Mouse (Mus musculus): Measurements from ENCODE around the gene Tmem260.
A peak's percentile ranks its signal among the peaks of the same experiment; 100 is the strongest.
"Not testable (repeated sequence)": the region's sequence is repeated elsewhere in the genome, so short reads cannot be mapped to it uniquely, and the experiment has no call there.

Tmem260 gene

DNA sequence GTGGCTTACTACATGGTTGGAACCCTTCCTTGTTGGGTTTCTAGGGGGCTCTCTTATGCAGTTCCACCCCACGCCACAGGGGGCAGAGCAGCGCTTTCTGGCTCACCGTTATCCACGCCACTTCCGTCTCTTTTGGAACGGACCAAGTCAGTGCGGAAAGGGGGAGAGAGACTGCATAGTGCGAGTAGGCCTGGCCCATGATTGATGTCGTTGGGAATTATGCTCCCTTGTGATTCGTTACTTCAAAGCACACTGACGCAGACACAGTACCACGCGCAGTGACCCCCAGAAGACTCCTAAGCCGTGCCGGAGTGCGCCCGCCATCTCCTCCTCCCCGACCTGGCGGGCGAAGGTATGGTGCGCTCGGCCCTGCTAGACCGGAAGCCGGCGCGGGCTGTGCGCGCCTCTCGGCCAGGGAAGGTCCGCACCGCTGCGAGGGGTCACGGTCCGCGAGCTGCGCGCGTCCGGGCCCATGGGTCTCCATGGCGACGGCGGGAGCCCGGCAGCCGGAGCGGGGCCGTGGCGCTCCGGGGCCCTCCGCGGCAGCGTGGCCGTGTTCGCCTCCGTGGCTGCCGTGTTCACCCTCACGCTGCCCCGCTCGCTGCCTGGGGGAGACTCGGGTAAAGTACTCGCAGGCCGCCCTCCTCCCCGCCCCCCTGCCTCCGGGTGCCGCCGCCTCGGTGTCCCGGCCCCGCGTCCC is at the start of gene Tmem260:
Gene Tmem260 (plus strand): TSS at position 141 of the 700 bp plus-strand sequence.
- DNase-seq (ENCODE audit: low spot score in 2 of 2) = peak; percentile 90

DNA sequence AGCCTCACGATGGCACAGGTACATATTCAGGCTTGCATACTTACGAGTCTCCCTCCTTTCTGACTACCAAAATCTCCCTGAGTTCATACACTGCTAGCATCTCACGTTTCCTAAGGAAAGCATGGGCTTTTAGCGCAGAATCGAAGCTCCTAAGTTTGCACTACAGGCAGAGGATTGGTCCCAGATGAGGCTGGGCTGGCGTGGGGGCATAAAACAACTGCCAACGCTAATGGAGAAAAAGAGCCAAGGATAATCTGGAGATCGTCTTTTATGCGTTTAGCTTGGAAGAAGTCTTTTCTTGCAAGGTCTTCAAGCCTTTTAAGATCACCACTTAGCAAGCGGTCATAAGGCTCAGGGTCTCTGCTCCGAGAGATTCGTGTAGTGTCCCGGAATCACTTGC is 39.8 kb upstream of the Tmem260 start:
- no peak for DNase-seq (ENCODE audit: low spot score in 2 of 2)

DNA sequence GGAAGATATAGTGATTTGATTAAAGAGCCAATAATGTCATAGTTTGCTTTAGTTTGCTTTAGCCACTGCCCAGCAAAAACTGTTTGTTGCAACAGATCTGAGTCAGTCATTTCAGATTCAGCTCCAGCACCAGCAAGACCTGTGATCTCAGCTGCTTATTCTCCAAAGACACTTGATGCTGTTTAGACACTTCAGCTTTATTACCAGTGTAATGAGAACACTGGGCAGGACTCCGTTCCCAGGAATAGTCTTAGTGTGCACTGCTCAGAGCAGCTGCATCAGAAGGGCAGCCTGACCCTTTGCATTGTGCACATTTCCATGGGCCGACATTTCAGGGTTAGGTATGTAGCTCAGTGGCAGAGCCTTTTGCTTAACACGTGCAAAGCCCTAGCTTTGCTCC is 28.9 kb upstream of the Tmem260 start:
- no peak for DNase-seq (ENCODE audit: low spot score in 2 of 2)

DNA sequence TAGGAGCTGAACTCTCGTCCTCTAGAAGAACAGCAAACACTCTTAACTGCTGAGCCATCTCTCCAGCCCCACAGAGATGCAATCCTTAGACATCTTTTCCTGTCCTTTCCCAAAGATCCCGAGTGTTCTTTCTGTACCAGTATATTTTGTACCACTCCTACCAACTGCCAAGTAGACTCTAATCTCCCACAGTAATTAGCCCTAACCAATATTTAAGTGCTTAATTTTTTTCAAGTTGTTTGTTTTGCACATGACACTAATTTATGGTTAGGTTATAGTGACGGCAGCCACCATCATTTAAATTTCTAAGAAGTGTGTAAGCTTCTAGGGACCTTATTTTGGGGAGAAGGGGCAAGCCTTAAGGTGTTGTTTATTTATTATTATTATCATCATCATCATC is 27.7 kb upstream of the Tmem260 start:
- DNase-seq (ENCODE audit: low spot score in 2 of 2) = no peak

DNA sequence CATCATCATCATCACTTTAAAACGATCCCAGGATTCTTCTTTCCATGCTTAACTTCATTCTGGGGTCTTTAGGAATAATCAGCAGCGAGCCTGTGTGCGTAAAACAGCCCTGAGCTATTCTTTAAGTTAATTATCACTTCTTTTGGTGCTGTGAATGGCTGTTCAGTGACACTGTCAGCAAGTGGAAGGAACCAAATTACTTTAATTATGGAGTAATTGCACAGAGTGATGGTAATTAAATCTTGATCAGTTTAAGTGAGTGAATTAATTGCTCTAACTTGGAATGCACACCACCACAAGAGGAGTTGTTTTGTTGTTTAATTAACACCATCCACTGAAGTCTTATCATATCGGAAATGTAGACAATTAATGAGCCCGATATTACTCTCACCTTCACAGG is 27.3 kb upstream of the Tmem260 start:
- no peak for DNase-seq (ENCODE audit: low spot score in 2 of 2)

DNA sequence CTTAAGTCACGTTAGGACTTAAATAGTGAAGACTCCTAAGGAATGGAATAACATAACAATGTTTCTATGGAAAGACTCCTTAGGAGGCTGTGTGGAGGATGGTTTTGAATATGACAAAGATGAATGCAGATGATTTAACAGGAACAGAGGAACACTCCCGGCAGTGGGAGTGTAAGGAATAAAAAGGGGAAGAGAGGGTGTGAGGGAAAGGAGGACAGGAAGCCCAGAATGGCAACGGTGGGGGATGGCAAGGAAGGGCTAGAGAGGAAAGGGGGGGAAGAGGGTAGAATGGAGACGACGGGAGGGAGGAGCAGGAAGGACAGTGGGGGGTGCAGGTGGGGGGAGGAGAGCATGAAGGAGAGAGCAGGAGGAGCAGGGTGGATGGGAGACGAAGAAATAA is 24.4 kb upstream of the Tmem260 start:
- no peak for DNase-seq (ENCODE audit: low spot score in 2 of 2)

DNA sequence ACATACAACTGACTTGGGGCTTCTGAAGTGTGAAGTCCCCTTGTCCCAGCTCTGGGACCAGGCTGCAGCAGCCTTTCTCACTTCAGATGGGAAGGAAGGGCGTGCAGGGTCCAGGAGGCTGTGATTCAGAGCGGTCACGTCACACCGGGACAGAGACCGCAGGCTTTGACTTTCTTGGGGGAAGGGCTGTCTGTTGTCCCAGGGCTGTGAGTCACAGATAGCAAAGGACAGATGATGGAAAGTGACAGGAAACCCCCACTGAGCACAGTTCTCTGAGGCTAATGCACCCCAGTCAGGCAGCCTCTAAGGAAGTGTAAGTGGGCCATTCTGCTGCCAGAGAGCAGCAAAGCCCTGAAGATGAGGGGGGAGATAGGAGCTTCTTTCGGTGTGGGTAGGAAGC is 23.9 kb upstream of the Tmem260 start:
- DNase-seq (ENCODE audit: low spot score in 2 of 2) = no peak

DNA sequence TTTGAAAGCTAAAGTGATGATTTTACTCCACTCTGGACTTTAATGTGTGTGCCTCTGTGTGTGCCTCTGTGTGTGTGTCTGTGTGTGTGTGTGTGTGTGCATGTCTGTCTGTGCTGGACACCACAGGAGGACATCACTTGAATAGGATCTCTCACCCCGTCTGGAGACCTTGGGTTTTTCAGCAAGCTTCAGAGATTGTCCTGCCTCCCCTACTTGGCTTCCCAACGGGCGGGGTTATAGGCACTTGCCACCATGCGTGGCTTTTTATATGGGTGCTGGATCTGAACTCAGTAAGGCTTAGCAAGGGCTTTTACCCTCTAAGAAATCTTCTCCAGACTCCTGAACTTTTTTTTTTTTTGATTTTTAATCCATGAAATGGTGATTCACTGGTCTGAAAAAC is 23.5 kb upstream of the Tmem260 start:
- DNase-seq (ENCODE audit: low spot score in 2 of 2) = no peak

DNA sequence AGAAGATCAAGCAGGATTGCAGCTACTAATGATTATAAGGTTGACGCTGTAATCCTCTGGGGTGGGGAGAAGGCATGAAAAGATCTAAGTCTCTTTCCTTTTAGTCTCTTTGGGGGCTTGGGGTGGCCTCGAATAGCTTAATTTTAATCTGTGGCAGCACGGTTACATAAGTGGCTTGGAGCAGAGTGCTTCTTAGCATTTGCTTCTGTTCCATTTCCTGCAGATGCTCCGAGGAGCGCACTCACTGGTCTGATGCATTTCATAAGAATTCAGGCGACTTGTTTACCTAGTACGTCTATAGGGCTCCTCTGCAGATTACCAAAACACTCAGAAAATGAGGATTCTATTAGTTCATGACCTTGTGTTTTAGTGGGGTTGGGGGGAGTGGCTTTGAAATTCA is 23.0 kb upstream of the Tmem260 start:
- DNase-seq (ENCODE audit: low spot score in 2 of 2) = no peak

DNA sequence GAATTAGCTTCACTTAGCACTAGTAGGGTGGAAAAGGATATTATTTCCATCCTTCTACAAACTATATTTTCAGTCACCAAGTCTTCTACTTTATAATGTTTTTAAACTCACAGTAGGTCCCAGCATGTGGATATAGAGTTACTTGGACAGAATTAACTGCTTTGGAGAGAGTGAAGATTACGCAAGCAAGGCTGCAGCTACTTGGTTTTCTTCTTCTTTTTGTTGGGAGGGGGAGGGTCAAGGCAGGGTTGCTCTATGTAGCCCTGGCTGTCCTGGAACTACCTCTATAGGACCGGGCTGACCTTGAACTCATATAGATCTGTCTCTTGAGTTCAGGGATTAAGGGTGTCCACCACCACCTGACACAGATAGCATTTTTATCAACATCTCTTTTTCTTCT is 13.9 kb upstream of the Tmem260 start:
- DNase-seq (ENCODE audit: low spot score in 2 of 2) = no peak

DNA sequence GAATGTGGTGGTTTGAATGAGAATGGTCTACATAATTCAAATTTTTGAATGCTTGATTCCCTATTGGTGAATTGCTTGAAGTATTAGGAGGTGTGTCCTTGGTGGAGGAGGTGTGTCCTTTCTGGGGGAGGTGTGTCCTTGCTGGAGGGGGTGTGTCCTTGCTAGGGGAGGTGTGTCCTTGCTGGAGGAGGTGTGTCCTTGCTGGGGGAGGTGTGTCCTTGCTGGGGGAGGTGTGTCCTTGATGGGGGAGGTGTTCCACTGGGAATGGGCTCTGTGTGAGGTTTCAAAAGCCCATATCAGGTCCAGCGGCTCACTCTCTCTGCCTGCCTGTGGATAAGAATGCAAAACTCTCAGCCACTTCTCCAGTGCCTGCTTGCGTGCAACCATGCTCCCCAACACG is 2.1 kb upstream of the Tmem260 start:
- DNase-seq (ENCODE audit: low spot score in 2 of 2) = no peak

DNA sequence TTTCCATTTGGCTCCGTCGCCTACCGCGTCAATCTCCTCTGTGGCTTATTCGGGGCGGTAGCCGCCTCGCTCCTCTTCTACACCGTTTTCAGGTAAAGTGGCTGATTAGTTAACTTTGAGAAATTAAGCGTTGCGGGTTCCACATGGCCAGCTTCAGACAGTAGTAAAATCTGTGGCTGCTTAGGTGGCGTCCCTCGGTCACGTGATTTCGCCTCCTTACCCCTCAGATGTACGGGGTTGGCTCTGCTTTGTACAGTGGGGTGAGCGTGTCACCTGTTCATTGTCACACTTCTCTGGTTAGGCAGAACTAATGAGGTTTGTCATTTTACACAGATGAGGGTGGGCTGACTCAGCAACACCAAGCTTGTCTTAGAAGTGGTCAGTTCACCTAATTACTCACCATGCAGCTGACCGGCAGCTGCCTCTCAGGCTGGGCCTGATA is 6.1 kb downstream of the Tmem260 start:
- DNase-seq (ENCODE audit: low spot score in 2 of 2) = no peak

DNA sequence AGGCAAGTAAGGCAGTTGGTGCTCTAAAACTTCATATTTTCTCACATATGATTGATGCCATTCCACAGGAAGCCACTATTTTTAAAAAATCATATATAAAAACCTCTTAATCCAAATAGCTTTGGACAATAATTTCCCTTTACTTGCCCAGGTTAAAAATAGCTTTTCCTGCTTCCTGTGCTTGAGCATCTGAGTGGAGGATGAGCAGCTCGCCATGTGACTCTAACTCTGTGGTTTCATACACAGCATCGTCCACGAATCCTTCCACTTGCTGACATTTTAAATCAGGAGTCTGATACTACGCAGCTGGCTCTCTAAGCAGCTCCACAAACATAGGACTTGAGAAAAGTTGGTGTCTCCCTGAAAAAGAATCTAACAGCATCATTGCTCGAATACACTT is 7.5 kb downstream of the Tmem260 start:
- DNase-seq (ENCODE audit: low spot score in 2 of 2) = no peak

DNA sequence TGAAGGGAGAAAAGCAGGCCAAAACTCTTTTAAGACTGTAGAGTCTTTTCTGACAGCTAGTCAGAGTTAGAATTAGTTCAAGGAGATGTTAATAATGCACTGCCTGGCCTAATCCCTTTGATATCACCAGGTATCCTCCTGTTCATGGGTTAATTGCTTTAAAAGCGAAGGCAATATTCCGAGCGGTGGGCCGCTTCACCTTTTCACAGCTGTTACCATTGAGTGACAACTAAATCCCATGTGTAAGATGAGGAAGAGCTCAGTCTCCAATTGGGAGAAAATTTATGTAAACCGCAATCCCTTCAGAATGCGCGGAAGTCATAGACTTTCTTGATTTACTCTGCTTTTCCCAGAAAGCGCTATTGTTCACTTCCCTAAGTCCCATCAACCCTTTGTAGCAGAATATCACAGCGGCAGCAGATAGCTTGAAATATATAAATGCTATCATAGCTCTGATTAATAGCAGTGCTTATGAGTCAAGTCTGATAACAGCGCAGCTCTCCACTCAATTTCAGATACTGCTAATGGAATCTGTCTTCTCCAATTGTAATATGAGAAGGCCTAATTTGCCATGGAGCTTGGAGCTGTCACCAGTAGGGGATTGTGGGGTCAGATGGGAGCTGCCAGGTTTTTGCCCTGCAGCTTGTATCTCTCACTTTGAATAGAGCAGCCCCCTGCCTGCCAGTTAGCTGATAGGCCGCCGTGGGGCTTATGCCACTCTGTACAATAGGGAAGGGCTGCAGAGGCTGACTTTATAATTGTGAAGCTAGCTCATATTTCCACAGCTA is 10.6 kb downstream of the Tmem260 start:
- no peak for DNase-seq (ENCODE audit: low spot score in 2 of 2)

DNA sequence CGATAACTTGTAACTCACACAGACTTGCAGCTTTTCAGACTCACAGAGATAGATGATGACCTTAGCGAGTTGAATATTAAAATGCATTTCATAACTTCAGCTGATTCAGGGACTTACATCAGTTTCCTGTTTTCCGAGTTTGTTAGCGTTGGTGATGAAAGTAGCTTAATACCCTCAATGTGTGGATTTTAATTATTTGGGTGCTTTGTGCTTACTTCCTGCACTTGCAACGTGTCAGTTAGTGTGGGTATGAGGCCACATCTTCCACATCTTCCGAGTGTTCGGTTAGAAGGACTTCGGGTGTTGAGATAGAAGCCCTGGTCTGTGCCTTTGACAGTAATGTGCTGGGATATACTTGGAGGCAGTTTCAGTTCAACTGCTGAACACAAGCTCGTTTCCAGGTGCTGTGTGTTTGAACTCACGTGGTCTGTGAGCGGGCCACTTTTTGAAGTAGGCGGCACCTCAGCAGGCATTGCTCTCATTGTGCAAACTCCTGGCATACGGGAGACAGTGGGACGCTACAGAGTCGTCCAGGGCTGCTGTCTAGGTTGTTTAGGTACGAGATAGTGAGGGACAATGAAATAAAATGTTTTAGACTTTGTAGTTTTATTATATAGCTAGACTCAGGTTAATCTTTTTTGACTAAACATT is 11.5 kb downstream of the Tmem260 start:
- DNase-seq (ENCODE audit: low spot score in 2 of 2) = no peak

DNA sequence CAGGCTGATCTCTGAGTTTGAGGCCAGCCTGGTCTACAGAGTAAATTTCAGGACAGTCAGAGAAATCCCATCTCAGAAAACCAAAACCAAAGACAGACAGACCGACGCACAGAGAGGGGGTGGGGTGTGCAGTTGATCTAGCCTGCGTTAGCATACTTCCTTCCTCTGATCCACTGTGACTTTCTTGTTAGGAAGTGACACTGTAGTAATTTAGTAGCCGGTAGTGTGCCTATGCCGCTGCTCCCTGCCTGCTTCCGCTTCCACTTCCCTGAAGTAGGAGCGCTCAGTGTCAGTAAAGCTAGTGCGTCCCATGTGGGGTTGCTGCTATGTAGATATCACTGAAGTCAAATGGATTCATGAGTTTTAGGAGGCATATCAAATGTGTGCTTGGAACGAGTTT is 13.0 kb downstream of the Tmem260 start:
- no peak for DNase-seq (ENCODE audit: low spot score in 2 of 2)

DNA sequence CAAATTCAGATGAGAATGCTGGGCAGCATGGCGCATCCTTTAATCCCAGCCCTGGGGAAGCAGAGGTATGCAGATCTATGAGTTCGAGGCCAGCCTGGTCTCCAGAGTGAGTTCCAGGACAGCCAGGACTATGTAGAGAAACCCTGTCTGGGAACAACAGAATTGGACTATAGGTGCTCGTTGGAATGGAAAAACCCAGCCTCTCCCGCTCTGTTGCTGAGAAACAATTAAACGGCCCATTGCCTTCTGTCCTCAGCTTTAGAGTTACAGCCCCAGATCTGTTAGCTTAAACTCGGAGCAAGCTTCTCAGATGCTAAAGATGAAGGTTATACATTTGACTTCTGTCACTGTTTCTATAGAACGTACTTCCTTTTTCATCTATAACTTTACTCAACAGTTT is 22.4 kb downstream of the Tmem260 start:
- DNase-seq (ENCODE audit: low spot score in 2 of 2) = no peak

DNA sequence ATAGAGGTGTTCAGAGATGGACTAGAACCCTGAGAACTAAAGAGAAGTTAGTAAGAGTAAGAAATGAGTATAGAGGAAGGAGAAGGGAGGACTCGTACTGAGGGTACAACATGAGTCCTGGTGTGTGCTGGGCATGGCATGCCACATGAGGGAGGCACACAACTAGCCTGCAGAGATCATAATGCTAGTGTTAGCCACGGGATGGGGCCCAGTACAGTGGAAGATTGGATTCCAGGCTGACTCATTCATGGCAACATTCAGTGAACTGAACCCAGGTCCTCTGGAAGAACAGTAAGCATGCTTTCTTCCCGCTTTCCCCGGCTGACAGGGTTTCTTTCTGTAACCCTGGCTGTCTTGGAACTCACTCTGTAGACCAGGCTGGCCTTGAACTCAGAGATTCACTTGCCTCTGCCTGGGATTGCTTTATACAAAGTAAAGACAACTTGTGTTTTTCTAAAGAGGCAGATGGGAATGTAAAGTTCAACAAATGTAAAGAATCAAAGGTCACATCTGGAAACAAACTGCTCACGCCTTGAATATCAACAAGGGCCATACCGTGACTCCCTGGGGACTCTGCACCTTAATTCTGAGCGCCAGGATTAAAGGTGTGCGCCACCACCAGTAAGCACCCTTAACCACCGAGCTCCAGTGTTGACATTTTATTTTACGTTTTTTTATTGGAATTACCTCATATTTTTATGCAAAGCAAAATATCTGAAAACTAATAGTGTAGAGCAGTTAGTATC is 25.0 kb downstream of the Tmem260 start:
- DNase-seq (ENCODE audit: low spot score in 2 of 2) = no peak

DNA sequence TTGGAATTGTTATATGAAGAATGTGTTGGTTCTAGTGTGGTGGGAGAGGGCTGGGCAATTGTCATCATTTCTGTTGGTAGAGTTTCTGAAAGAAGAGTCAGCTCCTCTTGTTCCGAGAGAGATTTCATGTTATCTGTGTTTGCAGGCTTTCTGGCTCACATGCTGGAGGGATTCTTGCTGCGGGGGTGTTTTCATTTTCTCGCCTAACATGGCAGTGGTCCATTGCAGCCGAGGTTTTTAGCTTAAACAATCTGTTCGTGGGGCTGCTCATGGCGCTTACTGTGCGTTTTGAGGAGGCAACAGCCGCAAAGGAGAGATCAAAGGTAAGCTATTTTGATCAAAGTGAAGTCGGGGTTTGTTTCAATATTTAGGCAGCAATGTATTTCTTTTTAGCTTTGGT is 26.3 kb downstream of the Tmem260 start:
- DNase-seq (ENCODE audit: low spot score in 2 of 2) = peak; percentile 38 to 61

DNA sequence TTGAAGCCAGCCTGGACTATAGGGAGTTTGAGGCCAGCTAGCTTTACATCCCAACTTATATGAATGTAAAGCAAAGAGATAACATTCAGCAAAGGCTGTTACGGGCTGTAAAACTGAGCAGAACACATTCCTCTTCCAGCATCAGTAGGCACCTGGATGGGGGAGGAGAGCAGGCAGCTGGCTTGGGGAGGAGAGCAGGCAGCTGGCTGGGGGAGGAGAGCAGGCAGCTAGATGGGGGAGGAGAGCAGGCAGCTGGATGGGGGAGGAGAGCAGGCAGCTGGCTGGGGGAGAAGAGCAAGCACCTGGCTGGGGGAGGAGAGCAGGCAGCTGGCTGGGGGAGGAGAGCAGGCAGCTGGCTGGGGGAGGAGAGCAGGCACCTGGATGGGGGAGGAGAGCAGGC is 29.4 kb downstream of the Tmem260 start:
- DNase-seq (ENCODE audit: low spot score in 2 of 2) = no peak

DNA sequence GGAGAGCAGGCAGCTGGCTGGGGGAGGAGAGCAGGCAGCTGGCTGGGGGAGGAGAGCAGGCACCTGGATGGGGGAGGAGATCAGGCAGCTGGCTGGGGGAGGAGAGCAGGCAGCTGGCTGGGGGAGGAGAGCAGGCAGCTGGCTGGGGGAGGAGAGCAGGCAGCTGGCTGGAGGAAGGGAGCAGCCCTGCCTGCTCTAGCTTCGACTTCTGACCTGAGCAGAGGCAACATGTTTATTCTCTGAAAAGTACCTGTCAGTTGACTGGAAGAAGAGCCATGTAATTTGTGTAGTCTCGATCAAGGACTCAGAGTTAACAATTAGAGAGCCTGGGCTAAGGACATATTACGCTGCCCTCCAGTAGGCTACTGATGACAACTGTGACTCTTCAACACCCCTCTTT is 29.9 kb downstream of the Tmem260 start:
- DNase-seq (ENCODE audit: low spot score in 2 of 2) = not testable (repeated sequence)

DNA sequence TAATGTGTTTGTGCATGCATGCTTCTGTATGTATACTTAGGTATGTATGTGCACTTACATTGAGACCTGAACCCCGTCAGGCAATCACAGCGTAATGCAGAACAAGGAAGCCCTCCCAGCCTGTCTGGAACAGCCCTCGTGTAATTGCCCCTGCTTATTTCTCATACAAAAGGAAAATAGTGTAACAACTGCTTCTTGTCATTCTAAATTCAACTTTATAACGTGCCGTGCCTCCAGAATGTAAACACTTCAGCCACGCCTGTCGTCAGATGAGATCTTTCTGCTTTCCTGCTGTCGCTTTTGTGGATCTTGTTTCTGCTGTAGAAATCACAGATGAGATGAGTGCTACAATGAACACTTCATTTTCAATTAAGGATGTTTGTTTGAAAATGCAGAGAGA is 30.4 kb downstream of the Tmem260 start:
- no peak for DNase-seq (ENCODE audit: low spot score in 2 of 2)
